Mouse (Mus musculus) lung, embryonic 16.5 days (tissue): Measurements from ENCODE around the gene Wdr78. TPM values are rescaled to one million over a fixed set of nuclear protein-coding genes. Genes with fewer than 3 reads are reported as not detected.

Experiments used
- ATAC-seq: fragments of 200-750 bp; cut with Nextera tagmentation; 2 replicates; pipeline ENCODE4 v1.8.0; 2017; ENCODE audit warnings: low read depth, mild to moderate bottlenecking, moderate library complexity
- H3K27ac ChIP-seq: fragments of 300-500 bp; sonication (generic); 2 replicates; pipeline ENCODE4 v1.5.1; 2014; ENCODE audit warnings: mild to moderate bottlenecking, control low read depth, low read length
- H3K27me3 ChIP-seq: fragments of 300-500 bp; sonication (generic); 2 replicates; pipeline ENCODE4 v1.6.1; 2014; ENCODE audit warnings: low read depth, low read length, mixed read lengths; ENCODE audit not compliant: control insufficient read depth, insufficient read depth
- H3K36me3 ChIP-seq: fragments of 300-500 bp; sonication (generic); 2 replicates; pipeline ENCODE4 v1.6.1; 2014; ENCODE audit warnings: low read length; ENCODE audit not compliant: control insufficient read depth, insufficient read depth
- H3K4me1 ChIP-seq: fragments of 300-500 bp; sonication (generic); replicated peaks from 2 replicates; pipeline ENCODE4 v1.6.1; 2014; ENCODE audit warnings: low read length, mixed read lengths; ENCODE audit not compliant: control insufficient read depth, insufficient read depth
- H3K4me2 ChIP-seq: fragments of 300-500 bp; sonication (generic); 2 replicates; pipeline ENCODE4 v1.6.1; 2014; ENCODE audit warnings: low read depth, low read length, control low read depth
- H3K4me3 ChIP-seq: fragments of 300-500 bp; sonication (generic); 2 replicates; pipeline ENCODE4 v1.5.1; 2014; ENCODE audit warnings: mild to moderate bottlenecking, low read length, control low read depth
- H3K9ac ChIP-seq: fragments of 300-500 bp; sonication (generic); 2 replicates; pipeline ENCODE4 v1.6.1; 2014; ENCODE audit warnings: low read length, control low read depth
- H3K9me3 ChIP-seq: fragments of 300-500 bp; sonication (generic); 2 replicates; pipeline ENCODE4 v1.6.1; 2016; ENCODE audit warnings: low read length; ENCODE audit not compliant: control insufficient read depth
- WGBS: fragments of 180-500 bp; shearing (Covaris S2); extraction: QIAGEN DNeasy Blood & Tissue Kit; methylation state at CpG from one replicate; pipeline ENCODE4 v1.1.7; 2014; 5-methylcytosine and 5-hydroxymethylcytosine counted together
- polyA plus RNA-seq: library from polyadenylated mRNA; unstranded; fragments of >200 nt; fragmentation: Nextera tagmentation; extraction: Ambion mirVana; gene quantifications from 2 replicates; pipeline ENCODE4 v1.2.1, GENCODE M21; 2015

Wdr78 gene
- polyA plus RNA-seq, 1 experiment from 2014 or later: 5.0 TPM

GRCm38 (mm10) chr4:103070631-103071030 lies 43.7 kb downstream of the Wdr78 start:
- 73% methylated on average over 3 of the region's 3 CpGs for whole genome bisulfite sequencing
- Histone ChIP-seq H3K9ac (no peak overlapping the region), H3K27me3 (no peaks in the 10 kb centered on the region), H3K9me3 (no peaks in the 10 kb centered on the region), H3K36me3 (no peaks in the 10 kb centered on the region), H3K4me3 (no peak overlapping the region), H3K4me2 (no peak overlapping the region), H3K4me1 (no peaks in the 10 kb centered on the region), H3K27ac (no peak overlapping the region)
- no peak for ATAC-seq

GRCm38 (mm10) chr4:103067906-103068655 lies 46.3 kb downstream of the Wdr78 start:
- Histone ChIP-seq H3K4me1 (no peaks in the 10 kb centered on the region), H3K4me2 (no peak overlapping the region), H3K9ac (no peak overlapping the region), H3K9me3 (no peaks in the 10 kb centered on the region), H3K4me3 (no peak overlapping the region), H3K36me3 (no peaks in the 10 kb centered on the region), H3K27me3 (no peaks in the 10 kb centered on the region), H3K27ac (no peak overlapping the region)
- 77% methylated on average over 6 of the region's 6 CpGs for WGBS
- ATAC-seq: no peak; the same call in 1 of the 2 replicates

- ATAC-seq: no peak
- Histone ChIP-seq H3K27ac (no peak overlapping the region), H3K9ac (no peak overlapping the region), H3K4me3 (no peak overlapping the region), H3K4me2 (no peak overlapping the region), H3K36me3 (no peaks in the 10 kb centered on the region), H3K4me1 (no peaks in the 10 kb centered on the region), H3K27me3 (no peaks in the 10 kb centered on the region), H3K9me3 (no peaks in the 10 kb centered on the region)
- 63% methylated on average over 5 of the region's 5 CpGs for whole genome bisulfite sequencing
Measured at GRCm38 (mm10) chr4:103064976-103065375, 49.4 kb downstream of the Wdr78 start.

GRCm38 (mm10) chr4:103064421-103064820 lies 49.9 kb downstream of the Wdr78 start:
- no peaks in the 10 kb centered on the region for H3K36me3 ChIP-seq
- 51% methylated on average over 2 of the region's 2 CpGs for WGBS
- H3K27ac ChIP-seq: no peak overlapping the region
- H3K9ac ChIP-seq: no peak overlapping the region
- no peak overlapping the region for H3K4me2 ChIP-seq
- H3K4me1 ChIP-seq: no peaks in the 10 kb centered on the region
- no peak for ATAC-seq
- H3K27me3 ChIP-seq: no peaks in the 10 kb centered on the region
- no peaks in the 10 kb centered on the region for H3K9me3 ChIP-seq
- no peak overlapping the region for H3K4me3 ChIP-seq

GRCm38 (mm10) chr4:103056909-103057308 lies 57.4 kb downstream of the Wdr78 start:
- Histone ChIP-seq H3K4me2 (no peak overlapping the region), H3K27ac (no peak overlapping the region), H3K4me1 (no peaks in the 10 kb centered on the region), H3K36me3 (no peaks in the 10 kb centered on the region), H3K27me3 (no peaks in the 10 kb centered on the region), H3K9ac (no peak overlapping the region), H3K9me3 (no peaks in the 10 kb centered on the region), H3K4me3 (no peak overlapping the region)
- 78% methylated on average over 5 of the region's 5 CpGs for WGBS
- no peak for ATAC-seq

- Histone ChIP-seq H3K4me2 (no peak overlapping the region), H3K27ac (no peak overlapping the region), H3K4me1 (no peaks in the 10 kb centered on the region), H3K36me3 (no peaks in the 10 kb centered on the region), H3K27me3 (no peaks in the 10 kb centered on the region), H3K9ac (no peak overlapping the region), H3K4me3 (no peak overlapping the region), H3K9me3 (no peaks in the 10 kb centered on the region)
- WGBS: 67% methylated on average over 11 of the region's 11 CpGs
- ATAC-seq: no peak
Measured at GRCm38 (mm10) chr4:103048046-103048445, 66.3 kb downstream of the Wdr78 start.

- no peaks in the 10 kb centered on the region for H3K36me3 ChIP-seq
- H3K4me3 ChIP-seq: no peak overlapping the region
- H3K9ac ChIP-seq: no peak overlapping the region
- no peak overlapping the region for H3K27ac ChIP-seq
- no peaks in the 10 kb centered on the region for H3K4me1 ChIP-seq
- ATAC-seq: no peak
- whole genome bisulfite sequencing: 89% methylated on average over 11 of the region's 11 CpGs
- H3K4me2 ChIP-seq: no peak overlapping the region
- H3K27me3 ChIP-seq: no peaks in the 10 kb centered on the region
- H3K9me3 ChIP-seq: no peaks in the 10 kb centered on the region
Measured at GRCm38 (mm10) chr4:103042997-103043396, 71.4 kb downstream of the Wdr78 start.

- no peak overlapping the region for H3K4me2 ChIP-seq
- H3K27me3 ChIP-seq: no peaks in the 10 kb centered on the region
- H3K9ac ChIP-seq: no peak overlapping the region
- no peaks in the 10 kb centered on the region for H3K9me3 ChIP-seq
- no peak overlapping the region for H3K27ac ChIP-seq
- H3K36me3 ChIP-seq: no peaks in the 10 kb centered on the region
- no peak overlapping the region for H3K4me3 ChIP-seq
- no peaks in the 10 kb centered on the region for H3K4me1 ChIP-seq
- WGBS: 59% methylated on average over 5 of the region's 5 CpGs
- no peak for ATAC-seq
Measured at GRCm38 (mm10) chr4:103039838-103040191, 74.5 kb downstream of the Wdr78 start.

- Histone ChIP-seq H3K4me2 (no peak overlapping the region), H3K27ac (no peak overlapping the region), H3K4me3 (no peak overlapping the region), H3K9ac (no peak overlapping the region), H3K27me3 (no peaks in the 10 kb centered on the region), H3K4me1 (no peaks in the 10 kb centered on the region), H3K36me3 (no peaks in the 10 kb centered on the region), H3K9me3 (no peaks in the 10 kb centered on the region)
- no peak for ATAC-seq
- whole genome bisulfite sequencing: 78% methylated on average over 14 of the region's 14 CpGs
Measured at GRCm38 (mm10) chr4:103039103-103039837, 75.1 kb downstream of the Wdr78 start.
